Mouse (Mus musculus) kidney, adult 2 months (tissue): ENCODE measurements around the gene Ywhah.

ENCODE experiments used
- CTCF ChIP-seq: fragments of 200-500 bp; conservative IDR thresholded peaks from 2 replicates; pipeline ENCODE4 v1.5.1; 2011; ENCODE audit warnings: low read depth, mild to moderate bottlenecking, control low read depth, low read length, moderate library complexity, mixed read lengths; ENCODE audit not compliant: insufficient read depth, insufficient read length
- POLR2A ChIP-seq: fragments of 200-500 bp; IDR thresholded peaks from one replicate; pipeline ENCODE4 v1.6.1; 2011; ENCODE audit warnings: low read depth, low read length, control low read depth

GRCm38 (mm10) chr5:33038656-33039509 lies 20.3 kb downstream of the Ywhah start:
- no peak for TF ChIP-seq CTCF
- no peak for TF ChIP-seq POLR2A
